Mouse (Mus musculus): ENCODE data around the gene Gal3st2b. TPM values are rescaled to one million over a fixed set of nuclear protein-coding genes. Genes with fewer than 3 reads are reported as not detected.
"Not testable (repeated sequence)": the region's sequence is repeated elsewhere in the genome, so short reads cannot be mapped to it uniquely, and the experiment has no call there.

The Gal3st2b gene
- polyA plus RNA-seq, 1 experiment from 2014 or later = not detected

DNA sequence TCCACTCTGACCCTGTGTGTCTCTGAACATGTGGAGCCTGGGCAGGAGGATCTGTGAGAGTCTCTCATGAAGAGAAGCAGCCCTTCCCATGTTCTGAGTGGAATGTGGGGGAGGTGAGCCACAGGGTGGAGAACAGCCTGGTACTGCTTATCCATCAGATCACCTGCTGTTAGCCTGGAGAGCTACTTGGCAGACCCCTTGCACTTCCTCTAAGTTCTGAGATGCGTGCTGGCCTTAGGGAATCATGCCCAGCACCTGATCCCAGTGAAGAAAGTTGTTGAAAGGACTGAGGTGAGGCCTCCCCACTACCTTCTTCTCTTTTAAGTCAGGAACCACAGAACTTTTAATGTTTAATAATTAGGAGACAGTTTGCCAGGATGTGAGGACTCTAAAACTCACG is 5.0 kb downstream of the Gal3st2b start:
- H3K27ac ChIP-seq; DNase-seq (ENCODE audit: extremely low spot score, low spot score); H3K4me3 ChIP-seq; H3K4me1 ChIP-seq; H3K27me3 ChIP-seq (ENCODE audit: poor library complexity, severe bottlenecking); H3K9me3 ChIP-seq; H3K36me3 ChIP-seq (replicated peaks): not testable (repeated sequence)
- WGBS = 68% methylated on average over 2 of the region's 2 CpGs

- H3K4me3 ChIP-seq, H3K4me1 ChIP-seq: not testable (repeated sequence)
- WGBS = 93% methylated on average over 1 of the region's 1 CpGs
These were observed 17.3 kb downstream of the Gal3st2b start for GRCm38 (mm10) chr1:93935378-93935777.

DNA sequence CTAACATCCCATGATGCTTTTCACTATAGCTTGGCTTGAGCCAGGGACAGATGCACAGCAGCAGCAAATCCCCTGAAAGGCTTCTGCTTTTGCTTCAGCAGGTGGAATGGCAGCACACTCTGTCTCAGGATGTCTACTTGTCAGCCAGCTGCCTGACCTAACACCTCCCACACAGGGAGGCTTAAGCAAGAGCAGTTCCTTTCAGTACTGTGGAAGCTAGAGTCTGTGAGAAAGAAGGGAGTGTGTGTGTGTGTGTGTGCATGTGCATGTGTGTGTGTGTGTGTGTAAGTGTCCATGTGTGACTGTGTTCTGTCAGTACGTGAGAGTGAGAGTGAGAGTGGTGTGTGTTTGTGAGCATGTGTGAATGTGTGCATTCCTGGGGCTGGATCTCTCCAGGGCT is 19.7 kb downstream of the Gal3st2b start:
- H3K36me3 ChIP-seq (replicated peaks); H3K4me1 ChIP-seq; H3K9me3 ChIP-seq; H3K27ac ChIP-seq; H3K27me3 ChIP-seq (ENCODE audit: poor library complexity, severe bottlenecking); H3K4me3 ChIP-seq; DNase-seq (ENCODE audit: extremely low spot score, low spot score): not testable (repeated sequence)
- 87% methylated on average over 1 of the region's 1 CpGs for WGBS

More at GRCm38 (mm10) chr1:93935378-93935777, 17.3 kb downstream of the Gal3st2b start:
- H3K27ac ChIP-seq; DNase-seq (ENCODE audit: extremely low spot score, low spot score); H3K9me3 ChIP-seq; H3K27me3 ChIP-seq (ENCODE audit: poor library complexity, severe bottlenecking); H3K36me3 ChIP-seq (replicated peaks): not testable (repeated sequence)

DNA sequence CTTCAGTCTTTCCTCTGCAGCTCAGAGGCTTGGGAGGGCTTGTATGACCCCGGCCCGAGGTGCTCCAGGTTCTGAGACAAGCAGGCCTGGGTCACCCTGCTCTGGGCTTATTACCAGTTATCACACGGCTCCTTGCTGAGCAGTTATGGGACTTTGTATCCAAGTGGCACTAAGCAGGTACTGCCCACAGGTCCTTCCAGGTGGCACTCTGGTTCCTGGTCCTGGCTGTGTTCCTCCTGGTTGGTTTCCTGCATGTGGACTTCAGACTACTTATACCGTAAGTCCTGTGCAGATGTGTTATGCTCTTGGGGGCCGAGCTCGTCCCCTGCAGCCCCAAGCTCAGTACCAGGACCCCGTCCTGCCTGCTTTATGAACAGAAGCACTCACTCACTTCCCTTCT is 20.3 kb downstream of the Gal3st2b start:
- not testable (repeated sequence) for H3K4me1 ChIP-seq; DNase-seq (ENCODE audit: extremely low spot score, low spot score); H3K27me3 ChIP-seq (ENCODE audit: poor library complexity, severe bottlenecking); H3K27ac ChIP-seq; H3K36me3 ChIP-seq (replicated peaks); H3K4me3 ChIP-seq; H3K9me3 ChIP-seq
- WGBS = 90% methylated on average over 7 of the region's 7 CpGs

- no CpG with 5 or more reads among the region's 11 CpGs for WGBS
- H3K4me3 ChIP-seq; H3K9me3 ChIP-seq; H3K27ac ChIP-seq; H3K4me1 ChIP-seq; H3K27me3 ChIP-seq (ENCODE audit: poor library complexity, severe bottlenecking); DNase-seq (ENCODE audit: extremely low spot score, low spot score); H3K36me3 ChIP-seq (replicated peaks): not testable (repeated sequence)
These were observed 31.0 kb downstream of the Gal3st2b start for GRCm38 (mm10) chr1:93949087-93949486.

DNA sequence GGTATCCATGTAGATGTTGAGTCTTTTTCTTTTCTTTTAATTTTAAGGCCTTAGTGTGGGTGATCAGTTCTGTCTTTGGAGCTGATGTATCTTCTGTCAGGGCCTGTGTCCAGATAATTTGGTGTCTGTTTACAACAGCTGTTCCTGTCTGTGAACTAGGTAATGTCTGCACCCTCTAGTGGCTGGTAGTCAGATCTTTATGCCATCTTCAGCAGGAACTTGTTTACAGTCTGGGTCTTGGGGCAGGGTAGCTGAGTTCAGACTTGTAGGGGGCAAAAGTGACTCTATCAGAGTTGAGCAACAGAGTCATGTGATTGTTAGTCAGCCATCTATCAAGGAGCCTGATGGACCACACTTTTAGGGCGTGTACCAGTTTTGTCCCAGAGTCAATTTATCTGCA is 48.4 kb downstream of the Gal3st2b start:
- H3K4me3 ChIP-seq; H3K9me3 ChIP-seq; H3K4me1 ChIP-seq; H3K27me3 ChIP-seq (ENCODE audit: poor library complexity, severe bottlenecking); H3K27ac ChIP-seq; DNase-seq (ENCODE audit: extremely low spot score, low spot score); H3K36me3 ChIP-seq (replicated peaks): not testable (repeated sequence)
- WGBS = no CpG with 5 or more reads among the region's 1 CpGs

DNA sequence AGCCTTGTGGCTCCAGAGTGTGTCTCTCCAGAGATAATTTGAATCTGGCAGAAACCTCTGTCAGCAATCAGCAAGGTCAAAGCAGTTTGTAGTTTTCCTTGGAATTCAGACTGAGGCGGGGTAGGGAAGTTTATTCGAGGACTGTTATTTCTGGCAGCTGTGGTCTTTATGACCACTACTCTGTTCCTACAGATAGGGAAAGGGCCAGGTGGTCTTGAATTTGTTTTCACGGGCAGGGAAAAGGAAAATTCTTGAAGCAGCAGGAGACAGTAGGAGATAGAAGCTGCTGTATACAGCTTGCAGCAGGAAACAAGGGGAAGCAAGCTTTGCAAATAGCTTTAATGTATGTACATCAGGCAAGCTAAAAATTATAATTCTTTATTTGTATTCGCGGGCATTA is 52.3 kb downstream of the Gal3st2b start:
- not testable (repeated sequence) for H3K36me3 ChIP-seq (replicated peaks); DNase-seq (ENCODE audit: extremely low spot score, low spot score); H3K9me3 ChIP-seq; H3K4me1 ChIP-seq; H3K27ac ChIP-seq; H3K4me3 ChIP-seq; H3K27me3 ChIP-seq (ENCODE audit: poor library complexity, severe bottlenecking)
- WGBS = 94% methylated on average over 5 of the region's 5 CpGs

DNA sequence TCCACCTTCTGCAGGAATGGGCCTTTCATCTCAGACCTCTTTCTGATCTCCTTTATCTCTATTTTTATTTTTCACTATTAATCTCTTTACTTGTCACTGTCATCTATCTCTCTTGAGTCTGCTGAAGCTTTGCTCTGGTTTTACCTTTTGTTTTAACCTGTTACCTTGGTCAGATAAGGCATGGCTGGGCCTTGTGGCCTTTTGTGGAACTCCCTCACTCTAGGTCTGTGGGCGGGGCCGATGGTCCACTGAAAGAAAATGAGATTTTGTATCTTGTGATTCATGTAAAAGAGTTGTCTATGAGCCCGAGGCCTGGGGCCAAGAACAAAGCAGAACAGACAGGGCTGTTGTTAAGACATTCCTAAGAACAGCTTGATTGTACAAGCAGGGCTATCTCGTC is 52.7 kb downstream of the Gal3st2b start:
- WGBS = no CpG with 5 or more reads among the region's 4 CpGs
- not testable (repeated sequence) for H3K36me3 ChIP-seq (replicated peaks); H3K27ac ChIP-seq; H3K4me1 ChIP-seq; H3K4me3 ChIP-seq; DNase-seq (ENCODE audit: extremely low spot score, low spot score); H3K27me3 ChIP-seq (ENCODE audit: poor library complexity, severe bottlenecking); H3K9me3 ChIP-seq

- not testable (repeated sequence) for H3K9me3 ChIP-seq; H3K4me1 ChIP-seq; DNase-seq (ENCODE audit: extremely low spot score, low spot score); H3K27ac ChIP-seq; H3K27me3 ChIP-seq (ENCODE audit: poor library complexity, severe bottlenecking); H3K4me3 ChIP-seq; H3K36me3 ChIP-seq (replicated peaks)
- 98% methylated on average over 3 of the region's 4 CpGs for WGBS
These were observed 57.7 kb downstream of the Gal3st2b start for GRCm38 (mm10) chr1:93975764-93976163.

- WGBS = no CpG with 5 or more reads among the region's 7 CpGs
- not testable (repeated sequence) for H3K4me3 ChIP-seq; DNase-seq (ENCODE audit: extremely low spot score, low spot score); H3K9me3 ChIP-seq; H3K27ac ChIP-seq; H3K36me3 ChIP-seq (replicated peaks); H3K4me1 ChIP-seq; H3K27me3 ChIP-seq (ENCODE audit: poor library complexity, severe bottlenecking)
These were observed 60.2 kb downstream of the Gal3st2b start for GRCm38 (mm10) chr1:93978287-93978686.

GRCm38 (mm10) chr1:93980932-93981331 is 62.8 kb downstream of the Gal3st2b start:
- H3K36me3 ChIP-seq (replicated peaks); H3K27ac ChIP-seq; DNase-seq (ENCODE audit: extremely low spot score, low spot score); H3K27me3 ChIP-seq (ENCODE audit: poor library complexity, severe bottlenecking); H3K4me1 ChIP-seq; H3K9me3 ChIP-seq; H3K4me3 ChIP-seq: not testable (repeated sequence)
- 40% methylated on average over 1 of the region's 2 CpGs for WGBS

- Histone ChIP-seq H3K4me3 (no peak overlapping the region), H3K9me3 (no peaks in the 10 kb centered on the region), H3K4me1 (no peaks in the 10 kb centered on the region), H3K36me3 (replicated peaks) (no peaks in the 10 kb centered on the region), H3K27me3 (ENCODE audit: poor library complexity, severe bottlenecking) (no peaks in the 10 kb centered on the region), H3K27ac (no peak overlapping the region)
- WGBS = 84% methylated on average over 3 of the region's 3 CpGs
- DNase-seq (ENCODE audit: extremely low spot score, low spot score) = no peak
These were observed 68.1 kb downstream of the Gal3st2b start for GRCm38 (mm10) chr1:93986167-93986566.

GRCm38 (mm10) chr1:93988786-93989185 is 70.7 kb downstream of the Gal3st2b start:
- 79% methylated on average over 3 of the region's 3 CpGs for WGBS
- Histone ChIP-seq H3K36me3 (replicated peaks) (no peaks in the 10 kb centered on the region), H3K4me1 (no peaks in the 10 kb centered on the region), H3K9me3 (no peaks in the 10 kb centered on the region), H3K27me3 (ENCODE audit: poor library complexity, severe bottlenecking) (no peaks in the 10 kb centered on the region), H3K4me3 (no peak overlapping the region), H3K27ac (no peak overlapping the region)
- DNase-seq (ENCODE audit: extremely low spot score, low spot score) = no peak

DNA sequence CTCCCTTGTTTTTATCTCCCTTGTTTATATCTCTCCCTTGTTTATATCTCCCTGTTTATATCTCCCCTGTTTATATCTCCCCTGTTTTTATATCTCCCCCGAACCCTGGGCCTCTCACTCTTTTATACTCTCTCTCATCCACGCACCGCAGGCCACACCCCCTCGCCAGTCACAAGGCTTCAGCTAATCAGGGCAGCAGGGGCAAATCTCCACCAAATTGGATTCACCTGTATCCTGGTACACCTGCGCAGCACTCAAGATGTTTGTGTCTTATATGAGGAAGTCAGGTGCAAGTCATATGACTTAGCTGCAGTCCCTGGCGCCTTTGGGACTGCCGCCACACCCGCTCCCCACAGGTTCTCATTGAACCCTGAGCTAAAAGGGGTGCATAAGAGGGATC is 72.1 kb downstream of the Gal3st2b start, which contains the start of gene Gal3st2c:
Gene Gal3st2c (plus strand): TSS at position 301 of the 400 bp plus-strand sequence.
- H3K9me3 ChIP-seq; H3K27me3 ChIP-seq (ENCODE audit: poor library complexity, severe bottlenecking); H3K4me1 ChIP-seq; H3K4me3 ChIP-seq; DNase-seq (ENCODE audit: extremely low spot score, low spot score); H3K36me3 ChIP-seq (replicated peaks); H3K27ac ChIP-seq: not testable (repeated sequence)
- 85% methylated on average over 7 of the region's 8 CpGs for WGBS
